Mouse (Mus musculus) midbrain, postnatal 0 days (tissue): ENCODE measurements around the gene Btbd3. TPM values are rescaled to one million over a fixed set of nuclear protein-coding genes. Genes with fewer than 3 reads are reported as not detected.

Experiments used
- ATAC-seq: fragments of 200-750 bp; cut with Nextera tagmentation; 2 replicates; pipeline ENCODE4 v1.8.0; 2017; ENCODE audit warnings: moderate number of reproducible peaks, mild to moderate bottlenecking, moderate TSS enrichment, moderate library complexity; ENCODE audit not compliant: low FRiP score
- DNase-seq: peaks from one replicate; pipeline ENCODE4 v3.0.0-alpha.2; 2015; ENCODE audit warnings: low spot score
- H3K27ac ChIP-seq: fragments of 300-500 bp; sonication (generic); 2 replicates; pipeline ENCODE4 v1.5.1; 2014; ENCODE audit warnings: low read depth, mild to moderate bottlenecking, low read length, mixed read lengths
- H3K27me3 ChIP-seq: fragments of 300-500 bp; sonication (generic); 2 replicates; pipeline ENCODE4 v1.6.1; 2014; ENCODE audit warnings: low read length, control low read depth, mixed read lengths; ENCODE audit not compliant: insufficient read depth
- H3K36me3 ChIP-seq: fragments of 300-500 bp; sonication (generic); 2 replicates; pipeline ENCODE4 v1.6.1; 2014; ENCODE audit warnings: low read length, control low read depth, mixed read lengths; ENCODE audit not compliant: insufficient read depth
- H3K4me1 ChIP-seq: fragments of 300-500 bp; sonication (generic); 2 replicates; pipeline ENCODE4 v1.6.1; 2014; ENCODE audit warnings: mild to moderate bottlenecking, control low read depth, antibody characterized with exemption, low read length, mixed read lengths; ENCODE audit not compliant: insufficient read depth
- H3K4me2 ChIP-seq: fragments of 300-500 bp; sonication (generic); 2 replicates; pipeline ENCODE4 v1.6.1; 2014; ENCODE audit warnings: low read depth, mild to moderate bottlenecking, low read length, mixed read lengths; ENCODE audit not compliant: poor library complexity, severe bottlenecking
- H3K4me3 ChIP-seq: fragments of 300-500 bp; sonication (generic); 2 replicates; pipeline ENCODE4 v1.5.1; 2014; ENCODE audit warnings: low read depth, mild to moderate bottlenecking, low read length, moderate library complexity
- H3K9ac ChIP-seq: fragments of 300-500 bp; sonication (generic); replicated peaks from 2 replicates; pipeline ENCODE4 v1.6.1; 2014; ENCODE audit warnings: mild to moderate bottlenecking, low read length, moderate library complexity, mixed read lengths; ENCODE audit not compliant: poor library complexity, severe bottlenecking
- H3K9me3 ChIP-seq: fragments of 300-500 bp; sonication (generic); 2 replicates; pipeline ENCODE4 v1.6.1; 2016; ENCODE audit warnings: low read length, control low read depth
- CTCF ChIP-seq: IDR thresholded peaks from 2 replicates; pipeline ENCODE4 v1.5.1; 2016; ENCODE audit warnings: antibody characterized with exemption, mild to moderate bottlenecking
- WGBS: fragments of 180-500 bp; shearing (Covaris S2); extraction: QIAGEN DNeasy Blood & Tissue Kit; methylation state at CpG from one replicate; pipeline ENCODE4 v1.1.7; 2014; 5-methylcytosine and 5-hydroxymethylcytosine counted together
- polyA plus RNA-seq: library from polyadenylated mRNA; unstranded; fragments of >200 nt; fragmentation: Nextera tagmentation; extraction: Ambion mirVana; gene quantifications from 2 replicates; pipeline ENCODE4 v1.2.1, GENCODE M21; 2015
- total RNA-seq: library from RNA; depleted of rRNA; stranded (reverse); fragments of >200 nt; gene quantifications from 2 replicates; pipeline ENCODE4 v1.2.3, GENCODE M21; 2014

Gene Btbd3
- total and polyA plus RNA-seq, 2 experiments from 2014 or later = 37.0 to 60.1 TPM

- no peak for TF ChIP-seq CTCF
- no peak for DNase-seq
- peaks cover 13% of the 10 kb centered on the region; the same call in 1 of the 2 replicates for H3K4me1 ChIP-seq
- H3K4me2 ChIP-seq = peak overlapping the region; percentile 23; the same call in 1 of the 2 replicates
- no peaks in the 10 kb centered on the region for H3K9me3 ChIP-seq
- H3K9ac ChIP-seq = no peak overlapping the region
- no peak overlapping the region for H3K27ac ChIP-seq
- no peak overlapping the region for H3K4me3 ChIP-seq
- no peaks in the 10 kb centered on the region for H3K36me3 ChIP-seq
- WGBS = 43% methylated on average over 13 of the region's 13 CpGs
- ATAC-seq = no peak
- no peaks in the 10 kb centered on the region for H3K27me3 ChIP-seq
These were observed 9.1 kb downstream of the Btbd3 start for GRCm38 (mm10) chr2:138265356-138266005.

- Histone ChIP-seq H3K4me1 (peaks cover 13% of the 10 kb centered on the region; the same call in 1 of the 2 replicates), H3K36me3 (no peaks in the 10 kb centered on the region), H3K27me3 (no peaks in the 10 kb centered on the region), H3K9ac (no peak overlapping the region), H3K9me3 (no peaks in the 10 kb centered on the region), H3K27ac (no peak overlapping the region), H3K4me3 (no peak overlapping the region), H3K4me2 (no peak overlapping the region)
- WGBS = 60% methylated on average over 5 of the region's 5 CpGs
- DNase-seq (no peak), ATAC-seq (no peak)
- no peak for TF ChIP-seq CTCF
These were observed 10.3 kb downstream of the Btbd3 start for GRCm38 (mm10) chr2:138266679-138267078.

GRCm38 (mm10) chr2:138267852-138268513 lies 11.6 kb downstream of the Btbd3 start:
- H3K27me3 ChIP-seq = no peaks in the 10 kb centered on the region
- ATAC-seq (no peak), DNase-seq (no peak)
- no peaks in the 10 kb centered on the region for H3K36me3 ChIP-seq
- H3K9ac ChIP-seq = no peak overlapping the region
- 71% methylated on average over 4 of the region's 4 CpGs for WGBS
- H3K4me1 ChIP-seq = peaks cover 13% of the 10 kb centered on the region; the same call in 1 of the 2 replicates
- no peak for TF ChIP-seq CTCF
- H3K4me3 ChIP-seq = no peak overlapping the region
- no peak overlapping the region for H3K4me2 ChIP-seq
- no peaks in the 10 kb centered on the region for H3K9me3 ChIP-seq
- H3K27ac ChIP-seq = no peak overlapping the region

GRCm38 (mm10) chr2:138269330-138269729 lies 13.0 kb downstream of the Btbd3 start:
- Histone ChIP-seq H3K9me3 (no peaks in the 10 kb centered on the region), H3K4me3 (no peak overlapping the region), H3K4me2 (no peak overlapping the region), H3K4me1 (peaks cover 13% of the 10 kb centered on the region; the same call in 1 of the 2 replicates), H3K36me3 (no peaks in the 10 kb centered on the region), H3K27me3 (no peaks in the 10 kb centered on the region), H3K9ac (no peak overlapping the region), H3K27ac (no peak overlapping the region)
- DNase-seq = no peak
- peak; percentile 40 for TF ChIP-seq CTCF
- ATAC-seq = no peak

- no peak for DNase-seq
- ATAC-seq = no peak
These were observed 17.2 kb downstream of the Btbd3 start for GRCm38 (mm10) chr2:138273404-138274073.

GRCm38 (mm10) chr2:138274086-138274485 lies 17.7 kb downstream of the Btbd3 start:
- no peak for TF ChIP-seq CTCF
- H3K36me3 ChIP-seq = no peaks in the 10 kb centered on the region
- H3K27me3 ChIP-seq = no peaks in the 10 kb centered on the region
- no peaks in the 10 kb centered on the region for H3K9me3 ChIP-seq
- H3K4me2 ChIP-seq = no peak overlapping the region
- H3K4me1 ChIP-seq = peaks cover 11% of the 10 kb centered on the region; the same call in 1 of the 2 replicates
- no peak overlapping the region for H3K9ac ChIP-seq
- H3K4me3 ChIP-seq = no peak overlapping the region
- WGBS = 83% methylated on average over 5 of the region's 5 CpGs
- ATAC-seq (no peak), DNase-seq (no peak)
- H3K27ac ChIP-seq = no peak overlapping the region

More at GRCm38 (mm10) chr2:138273404-138274073, 17.2 kb downstream of the Btbd3 start:
- no peak overlapping the region for H3K4me2 ChIP-seq
- TF ChIP-seq CTCF = no peak
- H3K9ac ChIP-seq = no peak overlapping the region
- no peak overlapping the region for H3K4me3 ChIP-seq
- peaks cover 11% of the 10 kb centered on the region; the same call in 1 of the 2 replicates for H3K4me1 ChIP-seq
- 87% methylated on average over 9 of the region's 9 CpGs for WGBS
- no peak overlapping the region for H3K27ac ChIP-seq
- no peaks in the 10 kb centered on the region for H3K27me3 ChIP-seq
- H3K36me3 ChIP-seq = no peaks in the 10 kb centered on the region
- no peaks in the 10 kb centered on the region for H3K9me3 ChIP-seq
